ENCODE assay signal across 9 mouse cellular contexts in the genomic region with DNA sequence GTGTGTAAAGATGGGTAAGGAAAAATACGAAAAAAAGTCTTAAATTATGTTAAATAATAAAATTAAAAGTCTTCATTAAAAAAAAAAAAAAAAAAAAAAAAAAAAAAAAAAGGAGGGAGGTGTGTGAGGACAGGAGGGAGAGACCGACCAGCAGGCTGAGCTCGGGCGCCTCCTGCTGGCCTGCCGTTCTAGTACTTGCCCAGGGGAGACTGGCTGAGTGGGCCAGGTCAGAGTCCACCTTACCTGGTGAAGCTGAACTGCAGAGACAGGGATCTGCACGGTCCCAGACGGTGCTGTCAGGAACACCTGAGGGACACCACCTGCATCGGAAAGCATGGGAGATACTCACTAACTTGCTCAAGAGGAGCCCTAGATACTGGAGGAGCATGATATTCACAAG. TPM values are rescaled to one million over a fixed set of nuclear protein-coding genes. Genes with fewer than 3 reads are reported as not detected.
DNase-seq lines count a peak whose midpoint lies in the region; ATAC-seq and TF ChIP-seq lines count a peak whose summit lies in the region.
"Had no signal": no experiment of that assay in that cellular context is flagged by ENCODE, and none has a peak within 500 bp of the region (broad histone marks: within the 10 kb centered on the region; RNA-seq: fewer than 3 reads in every experiment).

No protein-coding gene starts in this region.

- H3K27me3 ChIP-seq in heart, postnatal 0 days (ENCODE audit: control insufficient read depth, insufficient read depth, low read length): no peaks in the 10 kb centered on the region
- H3K27me3 ChIP-seq in heart, embryonic 11.5 days (ENCODE audit: control insufficient read depth, insufficient read depth, low read length): 0 out of 2 replicates have a peak, but pooled peaks cover 2% of the 10 kb centered on the region
- H3K27me3 ChIP-seq in thymus, adult 2 months (ENCODE audit: control insufficient read depth, insufficient read depth, low read length): peaks cover 3% of the 10 kb centered on the region; the same call in 1 of the 2 replicates

- H3K9me3 ChIP-seq in heart, postnatal 0 days (replicated peaks; ENCODE audit: control insufficient read depth, low read length): no peaks in the 10 kb centered on the region
- H3K9me3 ChIP-seq in heart, embryonic 11.5 days (replicated peaks; ENCODE audit: control insufficient read depth, low read length): no peaks in the 10 kb centered on the region
- H3K9me3 ChIP-seq: limb, embryonic 13.5 days had no signal

- peak; percentile 53 for DNase-seq in heart, postnatal 0 days (ENCODE audit: low spot score)
- DNase-seq in thymus, adult 2 months: peak; percentile 40
- DNase-seq in thymus, adult 18-20 months: no peak
- DNase-seq in cerebellum, adult 9-11 months: peak; percentile 59
- DNase-seq in kidney, postnatal 10 days: peak; percentile 87
- peak; percentile 66 for DNase-seq in naive thymus-derived CD4-positive, alpha-beta T cell, adult 2 months (ENCODE audit: low read depth)
- DNase-seq in layer of hippocampus, adult 9-11 months: no peak

- H3K4me1 ChIP-seq in heart, postnatal 0 days (ENCODE audit: control insufficient read depth, insufficient read depth): peaks cover 27% of the 10 kb centered on the region
- H3K4me1 ChIP-seq in heart, embryonic 11.5 days (ENCODE audit: control insufficient read depth, insufficient read depth, low read length): peaks cover 43% of the 10 kb centered on the region
- H3K4me1 ChIP-seq in thymus, adult 2 months (replicated peaks; ENCODE audit: control insufficient read depth, insufficient read depth, low read length): peaks cover 9% of the 10 kb centered on the region

- ATAC-seq in heart, postnatal 0 days (ENCODE audit: insufficient read depth, low read depth): no peak
- no peak for ATAC-seq in heart, embryonic 11.5 days (replicated peaks; ENCODE audit: insufficient number of reproducible peaks, low FRiP score, low TSS enrichment)

- WGBS in heart, postnatal 0 days: 39% methylated on average over 6 of the region's 8 CpGs
- 38% methylated on average over 8 of the region's 8 CpGs for WGBS in heart, embryonic 11.5 days (ENCODE audit: insufficient replicate concordance)
- WGBS in thymus, adult 2 months: 71% methylated on average over 8 of the region's 8 CpGs

- H3K4me2 ChIP-seq in heart, postnatal 0 days (ENCODE audit: low read depth, low read length): no peak overlapping the region
- no peak overlapping the region for H3K4me2 ChIP-seq in heart, embryonic 11.5 days
- H3K4me2 ChIP-seq: limb, embryonic 13.5 days had no signal

- no peak overlapping the region for H3K4me3 ChIP-seq in heart, postnatal 0 days (ENCODE audit: low read depth, low read length)
- no peak overlapping the region for H3K4me3 ChIP-seq in heart, embryonic 11.5 days (ENCODE audit: low read depth, low read length)
- no peak overlapping the region for H3K4me3 ChIP-seq in thymus, adult 2 months (ENCODE audit: control insufficient read depth, insufficient read depth, low read length)
- H3K4me3 ChIP-seq: limb, embryonic 13.5 days had no signal

- TF ChIP-seq EP300 in heart, postnatal 0 days (IDR thresholded peaks at IDR 0.05; ENCODE audit: low read depth): no peak

- peak; percentile 56 for TF ChIP-seq CTCF in heart, postnatal 0 days (IDR thresholded peaks at IDR 0.05; ENCODE audit: low read depth)
- TF ChIP-seq CTCF in thymus, adult 2 months (IDR thresholded peaks at IDR 0.05; ENCODE audit: borderline replicate concordance, control insufficient read depth, extremely low read depth, insufficient read depth, low read length, poor library complexity): peak; percentile 71

- no peak for TF ChIP-seq POLR2A in thymus, adult 2 months (IDR thresholded peaks at IDR 0.05; ENCODE audit: control insufficient read depth, extremely low read depth, insufficient read depth, low read length, poor library complexity)

- no peak overlapping the region for H3K9ac ChIP-seq in heart, postnatal 0 days (replicated peaks; ENCODE audit: low read depth, low read length)
- no peak overlapping the region for H3K9ac ChIP-seq in heart, embryonic 11.5 days (ENCODE audit: low read depth, low read length)

- no peak overlapping the region for H3K27ac ChIP-seq in heart, postnatal 0 days (ENCODE audit: low read depth)
- no peak overlapping the region for H3K27ac ChIP-seq in heart, embryonic 11.5 days (ENCODE audit: low read depth, low read length)
- no peak overlapping the region for H3K27ac ChIP-seq in thymus, adult 2 months (ENCODE audit: control insufficient read depth, insufficient read depth, low read length)
- H3K27ac ChIP-seq: limb, embryonic 13.5 days had no signal

- peaks cover 36% of the 10 kb centered on the region for H3K36me3 ChIP-seq in heart, postnatal 0 days (replicated peaks; ENCODE audit: control insufficient read depth, insufficient read depth, low read length)
- peaks cover 31% of the 10 kb centered on the region for H3K36me3 ChIP-seq in heart, embryonic 11.5 days (ENCODE audit: control insufficient read depth, insufficient read depth, low read length)
- peaks cover 19% of the 10 kb centered on the region for H3K36me3 ChIP-seq in thymus, adult 2 months (ENCODE audit: control insufficient read depth, insufficient read depth, low read length)

RNA-seq across cellular contexts. Expression of gene Cul9, which starts 3.0 kb away (rescaled TPM):
- total RNA-seq in heart, postnatal 0 days (2014; rRNA removed; ENCODE audit: low replicate concordance): 12.7 and 20.3 TPM in 2 replicates
- 4.9 and 6.1 TPM in 2 replicates for polyA plus RNA-seq in heart, postnatal 0 days (2015; fragmentation: Nextera tagmentation; extraction: Ambion mirVana)
- polyA plus RNA-seq in heart, embryonic 11.5 days (2014; fragmentation: Nextera tagmentation; extraction: Ambion mirVana): 2.5 and 4.4 TPM in 2 replicates
- 21.8 and 22.0 TPM in 2 replicates for polyA plus RNA-seq in thymus, adult 2 months (2012; rRNA removed)

RNA-seq across cellular contexts. Expression of gene Srf, which starts 6.8 kb away (rescaled TPM):
- total RNA-seq in heart, postnatal 0 days (2014; rRNA removed; ENCODE audit: low replicate concordance): 192 and 271 TPM in 2 replicates
- 6.4 and 8.8 TPM in 2 replicates for polyA plus RNA-seq in heart, postnatal 0 days (2015; fragmentation: Nextera tagmentation; extraction: Ambion mirVana)
- polyA plus RNA-seq in heart, embryonic 11.5 days (2014; fragmentation: Nextera tagmentation; extraction: Ambion mirVana): 14.6 and 15.0 TPM in 2 replicates
- 297 and 310 TPM in 2 replicates for polyA plus RNA-seq in thymus, adult 2 months (2012; rRNA removed)

RNA-seq across cellular contexts. Expression of gene Dnph1, which starts 52.7 kb away (rescaled TPM):
- total RNA-seq in heart, postnatal 0 days (2014; rRNA removed; ENCODE audit: low replicate concordance): 7.0 and 16.0 TPM in 2 replicates
- polyA plus RNA-seq in heart, postnatal 0 days (2015; fragmentation: Nextera tagmentation; extraction: Ambion mirVana): 9.1 and 10.0 TPM in 2 replicates
- polyA plus RNA-seq in heart, embryonic 11.5 days (2014; fragmentation: Nextera tagmentation; extraction: Ambion mirVana): 27.9 and 28.4 TPM in 2 replicates
- 14.0 and 17.7 TPM in 2 replicates for polyA plus RNA-seq in thymus, adult 2 months (2012; rRNA removed)

Comparison
In these comparisons a context has a peak if more than half of its experiments do, and no peak if none do; other contexts are left out.
1. DNase-seq: peak in heart, postnatal 0 days (single experiment), thymus, adult 2 months (single experiment), cerebellum, adult 9-11 months (single experiment), kidney, postnatal 10 days (single experiment) and naive thymus-derived CD4-positive, alpha-beta T cell, adult 2 months (single experiment); none in thymus, adult 18-20 months (0 of 2) and layer of hippocampus, adult 9-11 months (single experiment).
2. RNA of gene Srf, which starts 6.8 kb away (polyA plus RNA-seq): 297 to 310 TPM in thymus, adult 2 months; 14.6 to 15.0 TPM in heart, embryonic 11.5 days and 6.4 to 8.8 TPM in heart, postnatal 0 days; every median in the first group is over 10 times any median in the second.